Mouse (Mus musculus): ENCODE data around the gene Tex2. TPM values are rescaled to one million over a fixed set of nuclear protein-coding genes. Genes with fewer than 3 reads are reported as not detected.

Tex2 gene
- polyA plus RNA-seq, 1 experiment from 2014 or later: 12.3 TPM

DNA sequence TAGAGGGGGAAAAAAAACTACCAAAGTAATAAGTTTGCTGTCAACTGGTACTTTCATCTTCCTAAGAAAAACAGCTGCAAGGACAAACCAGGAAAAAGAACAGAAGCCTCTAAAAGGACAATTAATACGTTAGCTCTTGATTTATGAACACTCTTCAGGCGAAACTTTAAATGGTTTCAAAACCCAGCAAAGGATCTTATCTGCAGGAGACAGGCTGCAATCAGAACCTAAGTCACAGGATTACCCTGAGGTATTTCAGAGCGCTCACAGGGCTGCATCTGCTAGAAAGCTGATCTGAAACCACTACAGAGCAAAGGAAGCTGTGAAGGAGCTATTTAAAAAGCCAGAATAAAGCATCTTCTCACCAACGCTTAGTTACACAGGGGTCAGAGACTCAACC is 131.6 kb downstream of the Tex2 start:
- no peaks in the 10 kb centered on the region for H3K27me3 ChIP-seq (ENCODE audit: control insufficient read depth, insufficient read depth, low read length)
- H3K4me1 ChIP-seq (ENCODE audit: control insufficient read depth, insufficient read depth, low read length): no peaks in the 10 kb centered on the region; the same call in 1 of the 2 replicates
- no peaks in the 10 kb centered on the region for H3K36me3 ChIP-seq (ENCODE audit: control insufficient read depth, insufficient read depth, low read length)
- no peak overlapping the region for H3K4me2 ChIP-seq
- H3K9me3 ChIP-seq (replicated peaks; ENCODE audit: control insufficient read depth, low read length): no peaks in the 10 kb centered on the region
- H3K4me3 ChIP-seq (ENCODE audit: low read depth, low read length): no peak overlapping the region
- ATAC-seq (replicated peaks; ENCODE audit: insufficient number of reproducible peaks, low FRiP score, low TSS enrichment): no peak
- WGBS (ENCODE audit: insufficient replicate concordance): 57% methylated on average over 4 of the region's 4 CpGs
- no peak overlapping the region for H3K9ac ChIP-seq (ENCODE audit: low read depth, low read length)
- no peak overlapping the region for H3K27ac ChIP-seq (ENCODE audit: low read depth, low read length)

- Histone ChIP-seq H3K4me3 (ENCODE audit: low read depth, low read length) (no peak overlapping the region), H3K4me1 (ENCODE audit: control insufficient read depth, insufficient read depth, low read length) (peaks cover 1% of the 10 kb centered on the region; the same call in 1 of the 2 replicates), H3K27me3 (ENCODE audit: control insufficient read depth, insufficient read depth, low read length) (no peaks in the 10 kb centered on the region), H3K4me2 (no peak overlapping the region), H3K9me3 (replicated peaks; ENCODE audit: control insufficient read depth, low read length) (no peaks in the 10 kb centered on the region), H3K36me3 (ENCODE audit: control insufficient read depth, insufficient read depth, low read length) (no peaks in the 10 kb centered on the region), H3K9ac (ENCODE audit: low read depth, low read length) (no peak overlapping the region), H3K27ac (ENCODE audit: low read depth, low read length) (no peak overlapping the region)
- WGBS (ENCODE audit: insufficient replicate concordance): 78% methylated on average over 3 of the region's 3 CpGs
- no peak for ATAC-seq (replicated peaks; ENCODE audit: insufficient number of reproducible peaks, low FRiP score, low TSS enrichment)
These were observed 132.7 kb downstream of the Tex2 start for GRCm38 (mm10) chr11:106480530-106480885.

DNA sequence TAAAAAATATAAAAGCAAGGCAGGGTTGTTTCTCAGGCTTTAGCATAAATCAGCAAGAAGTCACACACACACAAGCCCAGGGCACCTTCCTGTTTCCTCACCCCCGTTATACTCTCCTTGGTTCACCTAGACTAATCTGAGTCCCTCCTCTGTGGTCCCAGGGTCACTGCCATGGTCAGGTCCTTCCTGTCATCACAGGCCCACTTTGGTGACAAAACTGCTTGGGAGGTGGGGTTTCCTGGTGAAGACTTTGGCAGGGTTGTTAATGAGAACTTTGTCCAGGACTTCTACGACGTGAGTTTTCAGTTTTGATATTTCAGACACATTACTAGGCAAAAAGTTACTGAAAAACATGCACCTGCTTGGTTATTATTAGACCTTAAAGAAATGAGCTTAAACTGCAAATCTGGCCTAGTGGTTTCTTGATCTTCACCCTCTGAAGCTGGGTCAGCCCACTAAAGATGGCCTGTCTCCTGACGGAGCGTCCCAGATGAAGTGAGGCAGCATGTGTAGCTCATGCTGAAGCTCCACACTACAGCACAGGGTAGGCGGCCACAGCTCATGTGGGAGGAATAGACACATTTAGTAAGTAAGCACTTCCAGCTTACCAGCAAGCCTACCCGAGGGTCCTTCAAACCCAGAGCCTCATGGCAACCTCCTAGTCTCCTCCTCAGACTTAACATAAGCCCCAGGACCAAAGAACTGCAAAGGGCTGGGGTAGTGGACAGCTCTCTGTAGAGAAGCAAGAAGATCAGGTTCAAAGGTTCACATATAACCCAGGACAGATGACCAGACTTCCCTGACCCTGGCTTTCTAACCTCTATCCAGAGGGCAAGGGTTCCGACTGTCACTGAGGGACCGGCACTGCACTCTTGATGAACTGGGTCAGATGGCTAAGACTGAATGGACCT is 133.3 kb downstream of the Tex2 start:
- Histone ChIP-seq H3K9me3 (replicated peaks; ENCODE audit: control insufficient read depth, low read length) (no peaks in the 10 kb centered on the region), H3K4me1 (ENCODE audit: control insufficient read depth, insufficient read depth, low read length) (peaks cover 2% of the 10 kb centered on the region; the same call in 1 of the 2 replicates), H3K4me3 (ENCODE audit: low read depth, low read length) (no peak overlapping the region), H3K36me3 (ENCODE audit: control insufficient read depth, insufficient read depth, low read length) (no peaks in the 10 kb centered on the region), H3K9ac (ENCODE audit: low read depth, low read length) (no peak overlapping the region), H3K4me2 (no peak overlapping the region), H3K27ac (ENCODE audit: low read depth, low read length) (no peak overlapping the region), H3K27me3 (ENCODE audit: control insufficient read depth, insufficient read depth, low read length) (no peaks in the 10 kb centered on the region)
- no peak for ATAC-seq (replicated peaks; ENCODE audit: insufficient number of reproducible peaks, low FRiP score, low TSS enrichment)
- 76% methylated on average over 9 of the region's 9 CpGs for WGBS (ENCODE audit: insufficient replicate concordance)

DNA sequence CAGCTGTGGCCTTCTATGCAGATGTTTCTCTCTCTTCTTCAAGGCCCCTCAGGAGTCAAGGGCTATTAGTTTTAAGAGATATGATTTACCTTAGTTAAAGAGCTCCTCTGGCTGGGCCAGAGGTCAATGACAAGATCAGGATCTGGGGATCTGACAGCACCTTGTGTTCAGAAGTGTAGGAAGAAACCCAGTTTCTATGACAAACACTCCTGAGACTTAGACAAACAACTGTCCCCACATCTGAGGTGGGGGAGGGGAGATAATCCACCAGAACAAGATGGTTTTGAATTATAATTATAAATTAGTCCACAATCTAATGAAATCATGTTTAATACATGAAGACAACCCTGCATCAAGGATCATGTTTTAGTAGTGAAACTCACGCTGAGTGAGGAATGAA is 134.5 kb downstream of the Tex2 start:
- 61% methylated on average over 1 of the region's 1 CpGs for WGBS (ENCODE audit: insufficient replicate concordance)
- H3K4me3 ChIP-seq (ENCODE audit: low read depth, low read length): no peak overlapping the region
- no peaks in the 10 kb centered on the region for H3K9me3 ChIP-seq (replicated peaks; ENCODE audit: control insufficient read depth, low read length)
- H3K36me3 ChIP-seq (ENCODE audit: control insufficient read depth, insufficient read depth, low read length): no peaks in the 10 kb centered on the region
- no peak overlapping the region for H3K9ac ChIP-seq (ENCODE audit: low read depth, low read length)
- H3K4me2 ChIP-seq: no peak overlapping the region
- no peak overlapping the region for H3K27ac ChIP-seq (ENCODE audit: low read depth, low read length)
- H3K27me3 ChIP-seq (ENCODE audit: control insufficient read depth, insufficient read depth, low read length): no peaks in the 10 kb centered on the region
- no peak for ATAC-seq (replicated peaks; ENCODE audit: insufficient number of reproducible peaks, low FRiP score, low TSS enrichment)
- H3K4me1 ChIP-seq (ENCODE audit: control insufficient read depth, insufficient read depth, low read length): peaks cover 2% of the 10 kb centered on the region; the same call in 1 of the 2 replicates

DNA sequence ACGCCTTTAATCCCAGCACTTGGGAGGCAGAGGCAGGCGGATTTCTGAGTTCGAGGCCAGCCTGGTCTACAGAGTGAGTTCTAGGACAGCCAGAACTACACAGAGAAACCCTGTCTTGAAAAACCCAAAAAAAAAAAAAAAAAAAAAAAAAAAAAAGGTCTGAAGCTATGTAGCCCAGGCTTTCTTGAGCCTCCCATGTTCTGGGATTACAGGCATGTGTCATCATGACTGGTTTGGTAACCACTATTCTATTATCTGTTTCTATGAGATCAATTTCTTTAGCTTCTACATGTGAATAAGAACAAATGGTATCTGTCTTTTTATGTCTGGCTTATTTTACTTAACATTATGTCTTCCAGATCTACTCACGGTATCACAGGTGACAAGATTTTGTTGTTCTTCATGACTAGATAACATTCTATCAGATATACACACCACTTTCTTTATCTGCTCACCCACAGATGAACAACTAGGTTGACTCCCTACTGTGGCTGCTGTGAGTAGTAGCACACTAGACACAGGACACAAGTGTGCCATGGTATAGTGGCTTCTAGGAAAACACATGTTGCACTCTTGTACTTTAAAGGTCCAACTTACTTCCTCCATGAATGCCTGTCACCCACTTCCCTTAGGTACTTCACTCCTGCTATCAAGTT is 135.6 kb downstream of the Tex2 start:
- no peaks in the 10 kb centered on the region for H3K9me3 ChIP-seq (replicated peaks; ENCODE audit: control insufficient read depth, low read length)
- no peak overlapping the region for H3K4me3 ChIP-seq (ENCODE audit: low read depth, low read length)
- H3K9ac ChIP-seq (ENCODE audit: low read depth, low read length): no peak overlapping the region
- WGBS (ENCODE audit: insufficient replicate concordance): 94% methylated on average over 4 of the region's 4 CpGs
- no peaks in the 10 kb centered on the region for H3K27me3 ChIP-seq (ENCODE audit: control insufficient read depth, insufficient read depth, low read length)
- no peaks in the 10 kb centered on the region for H3K36me3 ChIP-seq (ENCODE audit: control insufficient read depth, insufficient read depth, low read length)
- peaks cover 2% of the 10 kb centered on the region; the same call in 1 of the 2 replicates for H3K4me1 ChIP-seq (ENCODE audit: control insufficient read depth, insufficient read depth, low read length)
- no peak overlapping the region for H3K27ac ChIP-seq (ENCODE audit: low read depth, low read length)
- no peak overlapping the region for H3K4me2 ChIP-seq
- no peak for ATAC-seq (replicated peaks; ENCODE audit: insufficient number of reproducible peaks, low FRiP score, low TSS enrichment)

DNA sequence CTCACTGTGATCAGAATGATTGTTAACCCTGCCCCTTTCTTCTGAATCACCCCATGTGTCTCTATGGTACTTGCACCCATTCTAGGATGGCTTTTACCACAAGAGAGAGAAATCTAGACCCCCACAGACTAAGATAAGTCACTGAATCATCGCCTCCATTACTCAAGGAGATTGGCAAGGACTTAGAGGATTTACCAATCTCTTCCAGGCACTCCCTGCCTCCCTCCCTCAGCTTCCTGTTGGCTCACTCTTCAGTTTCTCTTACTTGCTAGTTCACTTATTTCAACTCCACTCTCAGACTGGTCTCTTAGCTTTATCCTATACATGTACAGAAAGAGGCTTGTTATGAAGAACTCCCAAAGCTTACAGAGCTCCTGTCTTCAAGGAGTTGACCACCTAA is 137.9 kb downstream of the Tex2 start:
- no peak overlapping the region for H3K9ac ChIP-seq (ENCODE audit: low read depth, low read length)
- WGBS (ENCODE audit: insufficient replicate concordance): 63% methylated on average over 1 of the region's 1 CpGs
- no peaks in the 10 kb centered on the region for H3K36me3 ChIP-seq (ENCODE audit: control insufficient read depth, insufficient read depth, low read length)
- peaks cover 7% of the 10 kb centered on the region for H3K4me1 ChIP-seq (ENCODE audit: control insufficient read depth, insufficient read depth, low read length)
- no peak overlapping the region for H3K4me3 ChIP-seq (ENCODE audit: low read depth, low read length)
- no peak overlapping the region for H3K4me2 ChIP-seq
- H3K9me3 ChIP-seq (replicated peaks; ENCODE audit: control insufficient read depth, low read length): no peaks in the 10 kb centered on the region
- ATAC-seq (replicated peaks; ENCODE audit: insufficient number of reproducible peaks, low FRiP score, low TSS enrichment): no peak
- H3K27ac ChIP-seq (ENCODE audit: low read depth, low read length): no peak overlapping the region
- H3K27me3 ChIP-seq (ENCODE audit: control insufficient read depth, insufficient read depth, low read length): no peaks in the 10 kb centered on the region

- H3K27me3 ChIP-seq (ENCODE audit: control insufficient read depth, insufficient read depth, low read length): no peaks in the 10 kb centered on the region
- peaks cover 7% of the 10 kb centered on the region; the same call in 1 of the 2 replicates for H3K4me1 ChIP-seq (ENCODE audit: control insufficient read depth, insufficient read depth, low read length)
- no peak overlapping the region for H3K9ac ChIP-seq (ENCODE audit: low read depth, low read length)
- H3K36me3 ChIP-seq (ENCODE audit: control insufficient read depth, insufficient read depth, low read length): no peaks in the 10 kb centered on the region
- H3K9me3 ChIP-seq (replicated peaks; ENCODE audit: control insufficient read depth, low read length): no peaks in the 10 kb centered on the region
- H3K4me3 ChIP-seq (ENCODE audit: low read depth, low read length): no peak overlapping the region
- H3K4me2 ChIP-seq: no peak overlapping the region
- 71% methylated on average over 1 of the region's 1 CpGs for WGBS (ENCODE audit: insufficient replicate concordance)
- no peak for ATAC-seq (replicated peaks; ENCODE audit: insufficient number of reproducible peaks, low FRiP score, low TSS enrichment)
- H3K27ac ChIP-seq (ENCODE audit: low read depth, low read length): no peak overlapping the region
These were observed 141.6 kb downstream of the Tex2 start for GRCm38 (mm10) chr11:106471629-106472028.

- peaks cover 4% of the 10 kb centered on the region; the same call in 1 of the 2 replicates for H3K4me1 ChIP-seq (ENCODE audit: control insufficient read depth, insufficient read depth, low read length)
- no peak overlapping the region for H3K27ac ChIP-seq (ENCODE audit: low read depth, low read length)
- H3K27me3 ChIP-seq (ENCODE audit: control insufficient read depth, insufficient read depth, low read length): no peaks in the 10 kb centered on the region
- no peaks in the 10 kb centered on the region for H3K9me3 ChIP-seq (replicated peaks; ENCODE audit: control insufficient read depth, low read length)
- ATAC-seq (replicated peaks; ENCODE audit: insufficient number of reproducible peaks, low FRiP score, low TSS enrichment): no peak
- H3K4me3 ChIP-seq (ENCODE audit: low read depth, low read length): no peak overlapping the region
- no peak overlapping the region for H3K9ac ChIP-seq (ENCODE audit: low read depth, low read length)
- no peaks in the 10 kb centered on the region for H3K36me3 ChIP-seq (ENCODE audit: control insufficient read depth, insufficient read depth, low read length)
- H3K4me2 ChIP-seq: no peak overlapping the region
- 96% methylated on average over 1 of the region's 1 CpGs for WGBS (ENCODE audit: insufficient replicate concordance)
These were observed 144.7 kb downstream of the Tex2 start for GRCm38 (mm10) chr11:106468509-106468908.

All from heart, embryonic 11.5 days (tissue).